Mouse (Mus musculus) cortical plate, adult 2 months (tissue): ENCODE data around the gene Irf7.

ENCODE experiments used
- CTCF ChIP-seq: fragments of 200-500 bp; IDR thresholded peaks from 2 replicates; pipeline ENCODE4 v1.5.1; 2011; ENCODE audit warnings: mild to moderate bottlenecking, control low read depth, low read length; ENCODE audit not compliant: insufficient read depth; ENCODE audit errors: extremely low read depth
- POLR2A ChIP-seq: fragments of 200-500 bp; IDR thresholded peaks from 2 replicates; pipeline ENCODE4 v1.6.1; 2011; ENCODE audit warnings: mild to moderate bottlenecking, low read length, control low read depth; ENCODE audit not compliant: insufficient read depth; ENCODE audit errors: extremely low read depth

DNA sequence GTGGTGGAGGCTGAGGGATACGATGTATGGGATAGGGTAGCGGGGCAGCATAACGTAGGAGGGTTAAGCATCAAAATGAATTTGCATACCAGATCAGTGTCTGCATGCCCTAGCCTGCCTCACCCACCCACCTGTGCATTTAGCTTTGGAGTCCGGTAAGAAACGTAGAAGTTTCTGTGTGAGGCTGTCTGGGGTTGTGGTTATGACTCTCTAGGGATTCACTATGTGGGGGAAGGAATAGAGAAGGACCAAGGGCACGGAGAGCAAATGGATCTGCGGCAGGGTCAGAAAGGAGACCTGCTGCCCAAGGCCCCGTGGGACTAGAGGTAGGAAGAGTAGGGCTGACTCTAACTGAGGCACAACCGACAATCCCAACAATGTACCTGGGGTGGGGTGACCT, 9.1 kb upstream of the Irf7 start:
- no peak for TF ChIP-seq POLR2A
- no peak for TF ChIP-seq CTCF
